Mouse (Mus musculus): ENCODE results near the gene Vmn2r90.
"Not testable (repeated sequence)": the region's sequence is repeated elsewhere in the genome, so short reads cannot be mapped to it uniquely, and the experiment has no call there.

The Vmn2r90 gene

DNA sequence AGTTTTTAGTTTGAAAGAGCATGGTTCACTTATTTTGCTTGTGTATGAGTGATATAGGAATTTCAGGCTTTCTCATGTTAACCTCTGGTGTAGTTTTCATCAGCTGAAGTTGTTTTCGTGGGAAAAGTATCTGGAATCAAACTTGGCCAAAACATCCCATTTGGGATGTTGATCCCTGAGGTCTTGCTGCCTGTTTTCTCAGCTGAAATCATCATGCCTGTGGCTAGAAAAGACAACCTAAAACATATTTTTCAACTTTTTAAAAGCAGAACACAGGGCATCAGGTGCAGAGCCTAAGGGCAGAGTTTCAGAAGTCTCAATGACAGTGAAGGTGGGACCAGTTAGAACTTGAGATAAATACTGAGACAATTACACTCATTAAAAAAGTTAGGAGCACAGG lies at the start of gene Vmn2r90:
Gene Vmn2r90 (plus strand): TSS at position 301 of the 400 bp plus-strand sequence.
- no peak for DNase-seq (ENCODE audit: extremely low read depth, low read depth)

DNA sequence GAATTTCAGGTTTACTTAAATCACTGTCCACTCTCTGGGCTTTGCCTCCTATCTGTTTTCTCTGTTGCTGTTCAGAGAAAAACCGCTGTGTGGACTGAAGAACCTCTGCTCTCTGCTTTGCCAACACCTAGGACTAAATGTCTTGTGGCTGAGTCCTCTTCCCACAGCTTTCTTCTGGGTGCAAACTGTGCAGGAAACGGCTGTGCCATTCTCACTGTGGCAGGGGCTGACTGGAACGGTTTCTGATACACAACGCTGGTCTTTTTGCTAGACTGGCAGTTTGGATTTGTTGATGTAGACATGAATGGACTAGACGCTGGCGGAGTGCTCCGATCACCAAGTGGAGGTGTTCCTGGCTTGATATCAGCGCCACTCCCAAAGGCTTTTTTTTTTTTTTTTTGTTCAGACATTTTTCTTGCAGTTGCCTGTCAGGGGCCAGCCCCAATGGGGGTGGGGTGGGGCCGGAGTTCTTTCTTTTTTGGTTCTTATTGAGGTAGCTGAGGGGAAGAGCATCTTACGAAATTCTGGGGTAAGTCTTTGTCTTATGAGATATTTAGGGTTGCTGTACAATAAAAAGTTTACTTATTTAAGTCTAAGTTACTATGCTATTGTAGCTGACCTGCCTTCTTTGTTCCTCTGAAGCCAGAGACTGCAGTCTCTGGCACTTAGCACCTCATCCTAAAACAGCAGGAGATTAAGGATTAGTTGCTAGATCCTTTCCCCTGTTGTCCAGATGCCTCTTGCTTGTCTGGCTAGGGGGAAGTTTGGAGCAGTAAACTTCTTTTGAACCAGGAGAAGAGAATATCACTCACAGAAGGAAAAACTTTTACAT lies 48.3 kb upstream of the Vmn2r90 start:
- DNase-seq (ENCODE audit: extremely low read depth, low read depth) = no peak

DNA sequence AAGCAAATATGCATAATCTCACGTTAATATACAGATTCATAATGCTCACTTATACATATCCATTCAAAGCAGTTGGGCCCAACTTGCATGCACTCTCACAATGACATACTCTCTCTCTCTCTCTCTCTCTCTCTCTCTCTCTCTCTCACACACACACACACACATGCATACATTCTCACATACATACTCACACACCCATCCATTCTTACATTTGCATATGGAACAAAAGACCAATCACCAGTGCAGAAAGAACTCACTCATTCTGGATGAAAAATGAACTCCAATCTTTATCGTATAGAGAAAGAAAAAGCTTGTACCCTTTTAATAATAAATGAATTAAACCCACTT lies 47.7 kb upstream of the Vmn2r90 start:
- DNase-seq (ENCODE audit: extremely low read depth, low read depth) = no peak

DNA sequence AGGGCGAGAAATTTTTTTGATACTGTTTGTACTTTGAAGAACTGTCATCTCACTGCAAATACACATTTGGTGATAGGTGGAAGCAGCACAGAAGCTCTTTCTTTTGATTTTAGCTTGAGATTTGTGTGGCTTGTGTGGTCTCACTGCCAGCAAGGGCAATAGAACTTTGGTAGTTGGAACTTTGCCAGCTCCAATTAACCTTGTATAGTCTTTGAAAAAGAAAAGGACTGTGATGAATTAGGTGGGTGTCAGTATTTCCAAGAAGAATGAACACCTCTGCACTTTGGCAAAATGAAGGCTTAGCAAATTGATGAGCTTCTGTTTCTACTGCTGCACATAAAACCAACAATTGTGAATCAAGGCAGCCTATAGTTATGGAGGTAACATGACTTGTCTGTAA lies 24.8 kb upstream of the Vmn2r90 start:
- DNase-seq (ENCODE audit: extremely low read depth, low read depth) = no peak

DNA sequence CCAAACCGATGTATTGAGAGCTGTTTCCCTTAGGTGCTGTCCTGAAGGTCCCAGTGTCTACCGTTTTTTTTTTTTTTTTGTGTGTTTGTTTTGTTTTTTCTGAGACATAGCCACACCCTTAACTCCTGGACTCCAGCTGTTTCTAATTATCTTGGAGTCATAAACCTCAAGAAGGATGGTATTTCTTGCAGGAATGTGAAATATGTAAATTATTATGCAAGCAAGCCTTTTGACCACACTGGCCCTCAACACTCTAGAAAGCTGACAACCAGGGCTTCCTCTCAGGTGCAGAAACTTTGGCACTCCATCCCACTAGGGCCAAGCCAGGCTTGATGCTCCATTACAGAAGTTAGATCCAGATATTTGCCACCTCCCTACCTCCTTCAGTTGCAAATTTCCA lies 12.9 kb upstream of the Vmn2r90 start:
- DNase-seq (ENCODE audit: extremely low read depth, low read depth) = no peak

DNA sequence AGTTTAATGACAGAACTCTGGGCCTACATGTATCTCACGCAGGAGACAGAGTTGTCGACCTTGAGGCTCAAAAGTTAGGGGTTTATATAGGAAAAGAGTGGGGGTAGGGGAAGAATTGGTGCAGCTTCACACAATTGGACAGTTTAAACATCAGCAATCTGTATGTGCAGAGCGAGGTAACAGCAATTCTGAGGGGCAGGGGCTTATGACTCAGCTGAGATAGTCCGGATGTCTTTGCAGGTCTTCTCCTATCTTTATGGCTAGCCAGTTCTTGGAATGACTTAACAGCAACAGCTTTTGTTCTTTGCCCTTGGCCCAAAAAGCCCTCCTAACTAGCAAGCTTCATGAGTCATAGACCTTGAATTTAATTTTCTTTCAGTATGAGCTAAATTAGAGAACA lies 28.8 kb downstream of the Vmn2r90 start:
- DNase-seq (ENCODE audit: extremely low read depth, low read depth) = not testable (repeated sequence)

DNA sequence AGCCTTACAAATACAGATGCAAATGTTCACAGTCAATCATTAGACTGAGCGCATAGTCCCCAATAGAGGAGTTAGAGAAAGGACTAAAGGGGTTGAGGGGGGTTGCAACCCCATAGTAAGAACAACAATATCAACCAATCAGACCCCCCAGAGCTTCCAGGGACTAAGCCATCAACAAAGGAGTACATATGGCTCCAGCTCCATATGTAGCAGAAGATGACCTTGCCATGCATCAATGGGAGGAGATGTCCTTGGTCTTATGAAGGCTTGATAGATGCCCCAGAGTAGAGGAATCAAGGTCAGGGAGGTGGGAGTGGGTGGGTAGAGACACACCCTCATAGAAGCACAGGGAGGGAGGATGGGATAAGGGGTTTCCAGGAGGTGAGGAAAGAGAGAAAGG lies 35.1 kb downstream of the Vmn2r90 start:
- DNase-seq (ENCODE audit: extremely low read depth, low read depth) = no peak

DNA sequence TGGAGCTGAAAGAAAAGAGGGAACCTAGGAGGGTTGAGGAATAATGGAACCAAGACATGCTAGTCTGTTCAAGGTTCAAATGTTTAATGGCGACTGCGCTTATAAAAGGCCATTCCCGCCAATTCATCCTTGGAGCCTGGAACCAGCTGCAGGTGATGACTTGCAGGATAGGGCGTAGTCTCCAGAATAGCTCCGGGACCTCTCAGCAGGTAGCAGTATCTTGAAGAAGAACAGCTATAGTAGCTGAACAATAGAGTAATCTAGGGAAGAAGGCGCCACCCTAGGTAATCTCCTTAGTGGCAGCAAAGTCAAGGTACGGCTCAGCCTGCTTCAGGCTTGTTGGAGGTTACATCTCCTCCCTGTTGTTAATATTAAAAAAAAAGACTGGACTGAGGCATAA lies 35.8 kb downstream of the Vmn2r90 start:
- DNase-seq (ENCODE audit: extremely low read depth, low read depth) = not testable (repeated sequence)

DNA sequence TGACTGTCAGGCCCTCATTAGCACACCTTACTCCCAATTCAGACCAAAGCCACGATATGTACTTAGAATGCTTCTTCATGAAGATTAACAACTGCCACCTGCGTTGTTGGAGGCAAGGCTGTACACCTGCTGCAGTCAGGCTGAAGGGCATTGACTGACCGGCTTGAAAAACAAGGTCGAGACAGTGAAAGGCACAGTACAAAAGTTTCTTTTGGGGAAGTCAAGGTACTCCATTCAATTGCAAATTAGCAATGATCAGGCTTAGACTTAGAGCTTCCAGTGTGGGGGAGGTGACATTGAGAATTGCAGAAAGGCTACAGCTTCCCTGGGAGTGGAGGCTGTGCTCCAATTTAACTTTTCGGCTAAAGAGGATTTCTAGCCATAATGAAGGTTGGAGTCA lies 36.4 kb downstream of the Vmn2r90 start:
- DNase-seq (ENCODE audit: extremely low read depth, low read depth) = not testable (repeated sequence)

DNA sequence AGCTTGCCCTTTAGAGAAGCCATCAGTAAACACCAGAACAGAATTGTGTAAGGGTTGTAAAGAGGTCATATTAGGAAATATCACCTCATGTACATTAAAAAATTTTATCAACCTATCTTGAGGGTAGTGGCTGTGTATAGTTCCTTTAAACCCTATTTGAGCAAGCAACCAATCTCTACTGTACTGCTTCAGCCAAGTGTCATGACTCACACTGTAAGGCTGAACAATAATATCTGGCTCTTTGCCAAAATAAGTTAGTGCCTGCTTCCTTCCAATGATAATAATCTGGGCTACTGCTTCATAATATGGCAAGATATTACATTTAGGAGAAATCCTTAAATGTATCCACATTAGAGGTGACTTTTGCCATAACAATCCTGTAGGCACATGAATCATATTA lies 38.0 kb downstream of the Vmn2r90 start:
- not testable (repeated sequence) for DNase-seq (ENCODE audit: extremely low read depth, low read depth)

DNA sequence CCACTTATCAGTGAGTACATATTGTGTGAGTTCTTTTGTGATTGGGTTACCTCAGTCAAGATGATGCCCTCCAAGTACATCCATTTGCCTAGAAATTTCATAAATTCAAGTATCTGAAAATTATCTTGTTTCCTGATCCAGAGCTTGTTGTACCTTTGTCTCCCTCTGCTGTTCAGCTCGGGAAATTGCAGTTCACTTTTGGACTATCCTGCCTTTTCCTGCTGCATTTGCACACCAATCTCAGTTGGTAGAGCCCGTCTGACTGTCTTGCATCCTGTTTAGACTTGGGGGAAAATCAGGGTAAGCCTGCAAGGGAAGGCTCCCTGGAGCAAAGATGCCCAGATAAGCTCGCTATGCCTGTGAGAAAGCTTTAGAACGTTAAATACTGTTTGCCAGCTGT lies 45.8 kb downstream of the Vmn2r90 start:
- DNase-seq (ENCODE audit: extremely low read depth, low read depth) = peak; percentile 17

DNA sequence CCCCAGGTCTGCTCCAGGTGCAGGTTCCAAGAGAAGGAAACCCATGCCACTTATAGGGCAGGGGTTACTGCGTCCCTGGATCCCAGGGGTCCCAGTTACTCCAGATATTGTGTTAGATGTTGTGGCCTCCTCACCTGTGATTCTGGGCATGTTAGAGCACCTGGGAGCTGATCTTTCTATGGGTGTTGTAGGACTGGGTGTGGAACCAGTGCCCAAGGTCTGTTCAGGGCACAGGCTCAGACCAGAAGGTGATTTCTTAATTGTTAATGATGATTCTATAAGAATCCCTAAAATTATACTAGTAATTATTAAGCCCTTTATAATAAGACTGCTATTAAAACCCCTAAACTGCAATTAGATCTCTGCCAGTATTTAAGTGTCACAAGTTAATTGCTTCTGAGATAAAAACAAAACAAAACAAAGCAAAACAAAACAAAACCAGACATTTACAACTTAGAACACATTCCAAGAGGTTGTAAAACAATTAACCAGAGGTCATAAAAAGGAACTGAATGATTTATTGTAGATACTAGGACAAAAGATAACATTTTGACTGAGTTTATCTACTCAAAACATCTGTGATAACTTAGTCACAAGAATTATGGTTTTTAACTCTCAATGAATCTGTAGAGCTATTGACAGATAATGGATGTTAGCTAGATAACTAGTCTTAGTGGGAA lies 59.2 kb downstream of the Vmn2r90 start:
- DNase-seq (ENCODE audit: extremely low read depth, low read depth) = no peak

DNA sequence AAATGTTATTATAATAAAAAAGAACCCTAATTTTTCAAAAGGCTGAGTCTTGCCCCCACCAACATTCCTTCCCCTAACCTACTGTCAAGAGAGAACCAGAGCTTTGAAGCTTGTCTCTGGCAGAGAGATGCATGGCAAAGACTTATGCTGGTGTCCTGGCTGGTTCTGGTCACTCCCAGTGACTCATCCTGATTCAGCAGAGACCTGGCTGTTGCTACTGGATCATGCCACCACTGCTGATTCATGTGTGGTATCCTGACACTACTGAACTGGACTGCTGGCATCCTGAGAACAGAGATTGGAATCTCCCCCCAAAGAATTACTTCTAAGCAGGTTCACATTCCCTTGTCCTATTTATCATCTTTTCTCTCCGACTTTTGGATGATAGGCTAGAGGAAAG lies 60.7 kb downstream of the Vmn2r90 start:
- no peak for DNase-seq (ENCODE audit: extremely low read depth, low read depth)

DNA sequence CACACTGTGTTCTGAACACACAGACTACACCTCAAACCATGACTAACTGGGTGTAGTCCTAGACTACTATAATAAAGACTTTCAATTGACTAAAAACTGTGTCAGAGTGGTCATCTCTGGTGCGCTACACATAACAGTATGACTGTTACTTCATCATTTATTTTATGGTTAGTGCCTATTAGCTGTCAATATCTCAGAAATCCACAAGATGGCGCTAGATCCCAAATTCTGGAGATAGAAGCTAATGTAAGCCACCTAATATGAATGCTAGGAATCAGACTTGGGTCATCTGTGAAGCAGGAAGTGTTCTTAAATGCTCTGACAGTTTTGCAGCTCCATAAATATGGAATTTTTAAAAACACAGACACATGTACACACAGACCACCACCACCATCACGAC lies 62.9 kb downstream of the Vmn2r90 start:
- DNase-seq (ENCODE audit: extremely low read depth, low read depth) = peak; percentile 56

All from MEL-GATA-1-ER (cell line).